Mouse (Mus musculus): ENCODE results near the gene Mat2a.
"Not testable (repeated sequence)": the region's sequence is repeated elsewhere in the genome, so short reads cannot be mapped to it uniquely, and the experiment has no call there.

Mat2a gene

DNA sequence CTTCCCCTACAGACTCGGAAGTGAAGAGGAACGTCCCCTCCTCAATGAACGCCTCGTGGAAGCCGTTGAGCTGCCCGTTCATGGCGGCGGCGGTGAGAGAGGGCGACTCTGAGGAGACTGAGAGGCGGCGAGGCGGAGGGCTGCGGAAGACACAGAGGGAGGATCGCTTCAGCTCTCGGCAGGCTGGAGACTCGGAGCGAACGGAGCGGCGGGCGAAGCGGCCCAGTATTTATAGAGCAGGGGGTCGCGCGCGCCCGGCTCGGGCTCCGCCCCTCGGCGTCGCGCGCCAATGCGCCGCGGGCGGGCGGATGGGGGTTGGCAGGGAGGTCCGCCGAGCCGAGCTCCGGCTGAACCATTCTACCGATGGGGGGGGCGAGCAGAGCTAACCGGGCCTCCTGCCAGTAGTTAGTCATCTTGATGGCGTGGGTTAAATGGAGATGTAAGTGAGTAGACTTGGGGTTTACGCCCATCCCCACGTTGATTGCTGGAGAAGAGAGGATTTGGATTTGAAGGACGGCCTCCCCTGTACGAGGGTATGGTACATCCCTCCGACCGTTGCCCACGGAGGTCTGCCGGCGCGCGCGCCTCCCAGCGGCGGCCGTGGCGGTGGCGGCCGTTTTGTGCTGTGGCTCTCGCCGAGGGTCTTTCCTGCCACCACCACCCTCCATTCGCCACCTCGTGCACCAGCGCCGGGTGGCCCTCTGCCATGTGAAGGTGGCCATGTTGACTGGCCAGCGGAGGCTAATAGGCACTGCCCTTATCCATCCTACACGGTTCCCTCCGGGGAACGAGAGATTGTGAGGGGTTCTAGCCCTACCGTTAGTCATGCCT is at the start of gene Mat2a:
TSS of gene Mat2a (minus strand) at position 204 of the 831 bp plus-strand sequence.
- DNase-seq (ENCODE audit: low spot score): peak; percentile 95

DNA sequence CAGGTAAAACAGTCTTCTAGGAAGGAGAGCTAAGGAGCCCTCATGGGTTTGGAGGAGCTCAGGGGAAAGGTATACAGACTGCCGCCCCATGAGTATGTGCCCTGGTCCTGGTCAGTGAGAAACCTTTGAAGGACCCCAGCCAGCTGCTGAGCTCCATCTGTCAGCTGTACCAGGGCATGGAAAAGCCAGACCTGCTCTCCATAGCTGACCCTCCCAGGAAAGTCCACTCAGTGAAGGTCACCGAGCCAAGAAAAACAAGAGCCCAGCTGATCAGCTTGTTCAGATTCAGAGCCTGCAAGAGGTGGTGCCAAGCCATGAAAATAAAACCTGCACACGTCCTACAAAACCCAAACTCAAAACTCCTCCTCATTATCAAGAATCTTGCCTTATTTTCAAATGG is 49.5 kb upstream of the Mat2a start:
- DNase-seq (ENCODE audit: low spot score): no peak

DNA sequence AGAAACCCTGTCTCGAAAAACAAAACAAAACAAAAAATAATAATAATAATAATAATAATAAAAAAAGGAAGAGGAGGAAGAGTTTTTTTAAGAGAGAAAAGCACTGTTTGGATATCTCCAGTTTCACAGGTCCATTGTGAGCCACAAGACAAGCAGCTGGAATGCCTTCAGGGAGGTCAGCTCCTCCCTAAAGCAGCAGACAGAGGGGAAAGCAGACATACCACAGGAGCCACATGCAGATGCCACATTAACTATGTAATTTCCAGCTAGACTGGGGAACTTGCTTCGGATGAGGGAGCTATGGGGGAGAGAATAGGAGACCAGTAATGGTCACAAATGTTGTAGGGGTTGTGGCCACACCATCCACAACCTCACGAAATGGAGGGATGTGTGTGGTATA is 47.9 kb upstream of the Mat2a start:
- no peak for DNase-seq (ENCODE audit: low spot score)

DNA sequence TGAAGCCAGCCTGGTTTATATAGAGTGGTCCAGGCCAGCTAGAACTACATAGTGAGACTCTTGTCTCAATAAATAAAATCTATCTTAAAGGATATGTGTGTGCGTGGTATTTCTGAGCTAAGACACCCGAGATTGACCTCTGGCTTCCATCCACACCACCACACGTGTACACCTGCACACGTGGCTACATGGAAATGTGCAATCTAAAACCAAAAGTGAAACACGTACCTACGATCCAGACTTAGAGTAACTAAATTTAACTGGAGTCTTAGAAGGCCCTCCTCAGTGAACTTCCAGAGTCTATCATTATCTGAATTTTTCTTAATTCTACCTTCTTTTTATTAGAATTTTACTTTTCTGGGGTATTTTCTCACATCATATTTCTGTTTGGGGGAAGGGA is 46.9 kb upstream of the Mat2a start:
- no peak for DNase-seq (ENCODE audit: low spot score)

DNA sequence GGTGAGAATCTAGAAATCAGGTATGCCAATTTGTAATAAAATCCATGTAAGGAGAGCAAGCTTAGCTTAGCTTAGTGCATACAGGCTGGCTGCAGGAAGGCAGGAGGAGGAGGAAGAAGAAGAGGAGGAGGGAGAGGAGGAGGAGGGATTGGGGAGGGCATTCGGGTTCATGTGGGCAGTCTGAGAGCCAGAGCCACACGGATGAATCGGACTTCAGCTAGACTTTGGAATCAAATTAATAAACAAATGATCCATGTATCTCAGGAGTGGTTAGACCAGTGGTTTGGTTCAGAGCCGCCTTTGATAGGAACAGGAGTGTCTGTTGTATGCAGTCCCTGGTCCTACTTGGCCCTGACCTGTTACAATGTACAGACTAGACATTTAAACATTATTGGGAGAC is 45.5 kb upstream of the Mat2a start:
- DNase-seq (ENCODE audit: low spot score): no peak

DNA sequence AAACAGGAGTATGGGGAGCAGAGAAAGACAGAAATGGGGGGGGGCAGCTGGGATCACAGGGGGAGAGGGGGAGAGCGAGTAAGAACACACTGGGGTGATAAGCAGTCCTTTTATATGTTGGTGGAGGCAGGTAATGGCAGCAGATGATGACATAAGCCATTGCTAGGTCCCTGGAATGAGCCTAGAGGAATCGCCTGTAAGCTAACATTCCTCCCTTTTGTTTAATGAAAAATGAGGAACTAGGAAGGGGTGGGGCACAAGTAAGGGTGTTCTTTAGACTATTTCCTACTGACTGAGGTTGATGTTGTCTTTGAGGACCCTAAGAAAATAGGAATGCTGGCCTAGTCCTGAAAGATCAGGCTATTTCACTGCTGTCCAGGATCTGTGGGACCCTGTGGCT is 42.8 kb upstream of the Mat2a start:
- no peak for DNase-seq (ENCODE audit: low spot score)

DNA sequence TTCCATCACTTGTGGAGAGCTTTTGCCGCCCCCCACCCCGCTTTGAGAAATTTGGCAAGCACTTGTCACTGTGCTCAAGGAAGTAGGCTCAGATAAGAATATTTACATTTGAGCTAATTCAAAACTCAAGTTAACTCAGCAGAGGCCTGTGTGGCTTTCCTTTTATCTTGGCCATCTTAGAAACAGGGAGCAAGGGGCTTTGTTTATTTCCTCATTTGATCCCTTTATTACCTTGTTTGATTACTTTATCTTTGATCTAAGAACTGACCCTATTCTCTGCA is 41.0 kb upstream of the Mat2a start:
- no peak for DNase-seq (ENCODE audit: low spot score)

DNA sequence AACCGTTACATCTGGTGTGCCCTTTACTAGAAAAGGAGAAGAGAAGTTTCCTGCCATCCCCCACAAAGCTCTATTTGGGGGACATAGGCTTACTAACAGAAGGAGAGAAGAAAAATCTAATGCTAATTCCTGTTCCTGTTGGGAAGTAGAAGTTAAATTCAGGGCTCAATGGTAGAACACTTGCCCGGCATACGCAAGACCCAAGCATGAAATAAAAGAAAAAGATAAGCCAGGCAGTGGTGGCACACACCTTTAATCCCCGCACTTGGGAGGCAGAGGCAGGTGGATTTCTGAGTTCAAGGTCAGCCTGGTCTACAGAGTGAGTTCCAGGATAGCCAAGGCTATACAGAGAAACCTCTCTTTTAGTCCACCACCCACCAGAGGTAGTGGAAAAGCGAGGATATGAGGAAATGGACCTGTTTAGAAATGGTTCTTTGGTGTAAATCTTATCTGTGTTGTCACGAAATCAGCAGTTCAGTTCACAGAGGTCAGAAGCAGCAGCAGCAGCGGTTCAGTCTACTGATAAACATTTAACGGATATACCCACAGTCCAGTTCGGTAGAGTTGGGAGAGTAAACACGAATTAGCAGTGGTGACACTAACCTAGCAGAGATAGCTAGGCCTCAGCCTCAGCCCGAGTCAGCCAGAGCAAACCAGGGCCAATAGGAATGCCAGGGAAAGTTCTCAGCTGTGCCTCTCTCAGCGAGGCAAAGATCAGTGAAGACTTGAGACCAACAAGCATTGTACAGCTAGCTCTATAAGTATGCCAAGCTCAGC is 40.5 kb upstream of the Mat2a start:
- DNase-seq (ENCODE audit: low spot score): no peak

DNA sequence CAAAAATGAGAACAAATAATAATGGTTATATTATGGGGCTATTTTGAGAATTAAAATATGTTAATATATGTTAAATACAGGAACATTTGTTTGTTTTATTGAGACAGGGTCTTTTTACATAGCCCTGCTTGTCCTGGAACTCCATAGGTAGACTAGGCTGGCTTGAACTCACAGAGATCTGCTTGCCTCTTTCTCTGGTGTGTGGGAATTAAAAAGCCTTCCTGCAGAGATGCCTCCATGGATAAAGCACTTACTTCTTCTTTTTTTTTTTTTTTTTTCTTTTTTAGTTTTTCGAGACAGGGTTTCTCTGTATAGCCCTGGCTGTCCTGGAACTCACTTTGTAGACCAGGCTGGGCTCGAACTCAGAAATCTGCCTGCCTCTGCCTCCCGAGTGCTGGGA is 39.3 kb upstream of the Mat2a start:
- not testable (repeated sequence) for DNase-seq (ENCODE audit: low spot score)

DNA sequence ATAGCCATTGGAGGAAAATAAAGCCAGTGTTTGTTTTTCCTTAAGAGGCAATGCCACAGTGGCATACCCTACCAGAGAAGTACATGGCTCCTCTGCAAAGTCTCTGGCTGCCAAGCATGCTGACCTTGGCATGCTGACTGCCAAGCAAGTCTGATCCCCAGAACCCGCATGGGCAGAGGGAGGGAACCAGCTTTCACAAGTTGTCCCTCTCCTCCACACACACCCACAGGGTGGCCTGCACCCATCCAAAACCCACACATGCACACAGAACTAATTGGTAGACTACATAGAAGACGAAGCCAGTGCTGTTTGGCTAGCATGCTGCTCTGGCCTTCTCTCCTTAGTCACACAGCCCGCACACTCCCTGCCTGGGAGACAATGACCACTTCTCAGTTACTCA is 38.3 kb upstream of the Mat2a start:
- DNase-seq (ENCODE audit: low spot score): no peak

DNA sequence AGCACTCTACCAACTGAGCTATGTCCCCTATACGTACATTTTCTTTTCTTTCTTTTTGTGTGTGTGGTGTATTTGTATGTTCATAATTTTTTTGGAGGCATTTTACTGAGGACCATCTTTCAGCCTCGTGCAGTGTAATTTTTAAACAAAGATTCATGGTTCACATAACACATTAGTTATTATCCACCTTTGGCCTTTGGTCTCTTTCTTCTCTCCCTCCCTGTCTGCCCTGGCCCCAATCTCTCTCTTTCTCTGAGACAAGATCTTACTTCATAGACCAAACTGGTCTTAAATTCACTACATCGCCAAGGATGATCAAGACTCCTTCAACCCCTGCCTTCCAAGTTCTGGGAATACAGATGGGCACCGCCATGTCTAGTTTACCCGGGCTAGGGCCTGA is 37.5 kb upstream of the Mat2a start:
- DNase-seq (ENCODE audit: low spot score): no peak

DNA sequence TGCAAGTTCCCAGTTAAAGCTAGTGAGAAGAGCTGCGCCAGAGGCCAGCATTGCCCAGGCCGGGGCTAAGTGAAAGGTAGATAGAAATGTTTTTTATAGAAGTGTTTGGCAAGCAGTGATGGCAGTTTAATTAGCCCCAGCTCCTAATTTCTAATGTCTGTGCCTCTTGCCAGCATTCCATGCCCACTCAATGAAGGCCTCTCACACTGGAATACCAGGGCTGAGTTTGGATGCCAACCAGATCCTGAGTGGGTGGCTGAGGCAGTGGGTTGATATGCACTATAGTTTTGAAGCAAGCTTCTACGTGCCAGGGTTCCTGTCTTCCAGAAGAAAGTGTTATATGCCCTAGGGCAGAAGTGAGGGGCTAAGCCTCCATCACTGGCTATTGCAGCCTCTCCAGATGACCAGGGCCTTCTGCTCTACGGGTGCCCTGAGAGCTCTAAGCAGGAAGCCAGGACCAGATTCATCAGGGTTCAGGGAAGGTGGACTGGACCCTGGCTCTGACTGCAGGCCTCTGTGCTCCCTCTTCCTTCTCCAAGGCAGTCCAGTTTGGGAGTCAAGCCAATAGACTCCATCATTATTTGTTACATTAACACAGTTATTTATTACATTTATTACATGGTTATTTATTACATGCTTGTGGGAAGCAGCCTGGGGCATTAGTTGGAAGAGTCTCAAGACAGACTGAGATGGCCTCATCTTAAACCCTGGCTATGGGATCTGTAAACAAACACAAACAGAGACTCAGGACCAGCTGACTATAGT is 36.0 kb upstream of the Mat2a start:
- no peak for DNase-seq (ENCODE audit: low spot score)

DNA sequence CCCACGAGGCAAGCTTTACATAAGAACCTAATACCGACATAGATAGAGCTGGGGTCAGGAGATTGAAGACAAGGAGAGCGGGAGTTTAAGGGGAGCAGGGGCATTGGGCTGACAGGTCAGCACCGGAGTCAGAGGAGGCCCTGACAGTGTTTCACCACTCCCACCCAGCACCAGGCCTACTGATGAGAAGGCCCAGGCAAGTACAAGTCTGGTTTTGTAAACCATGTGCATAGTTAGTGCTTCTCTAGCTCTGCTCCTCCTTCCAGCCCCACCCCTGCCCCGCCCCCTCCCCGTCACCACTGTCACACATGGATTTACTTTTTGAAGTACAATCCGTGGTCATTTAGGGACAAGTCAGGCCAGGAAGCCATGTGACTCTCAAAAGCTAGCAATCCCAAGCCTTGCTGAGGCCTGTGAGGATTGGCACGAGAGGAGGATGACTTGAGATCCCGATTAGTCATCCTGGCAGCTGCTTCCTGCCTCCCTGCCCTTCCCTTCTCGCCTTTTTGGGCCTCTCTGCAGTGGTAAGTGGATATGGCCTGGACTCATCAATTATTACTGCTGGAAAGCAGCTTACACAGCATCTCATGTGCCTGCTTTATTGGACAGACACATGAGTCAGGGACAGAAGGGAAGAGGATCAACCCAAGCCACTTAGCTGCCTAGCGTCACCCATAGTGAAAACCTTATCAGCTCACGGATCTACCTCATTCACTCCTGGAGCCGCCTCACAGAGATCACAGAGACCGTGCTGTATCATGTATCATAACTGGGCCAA is 34.1 kb upstream of the Mat2a start:
- peak; percentile 44 for DNase-seq (ENCODE audit: low spot score)

DNA sequence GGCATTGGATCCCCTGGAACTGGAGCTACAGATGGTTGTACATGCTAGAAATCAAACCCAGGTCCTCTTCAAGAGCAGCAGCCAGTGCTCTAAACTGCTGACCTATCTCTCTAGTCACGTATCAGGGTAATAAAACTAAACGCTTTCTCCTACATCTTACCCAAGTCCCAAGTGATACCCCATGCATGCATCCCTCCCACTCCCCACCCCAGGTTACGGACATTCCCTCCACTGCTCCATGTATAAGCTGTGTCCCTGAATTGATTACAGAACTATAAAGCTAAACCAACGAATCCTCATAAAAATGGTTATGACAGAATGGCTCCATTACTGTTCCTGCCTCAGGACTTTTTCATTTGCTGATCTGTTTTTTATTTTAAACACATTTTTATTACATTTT is 26.8 kb upstream of the Mat2a start:
- DNase-seq (ENCODE audit: low spot score): no peak

DNA sequence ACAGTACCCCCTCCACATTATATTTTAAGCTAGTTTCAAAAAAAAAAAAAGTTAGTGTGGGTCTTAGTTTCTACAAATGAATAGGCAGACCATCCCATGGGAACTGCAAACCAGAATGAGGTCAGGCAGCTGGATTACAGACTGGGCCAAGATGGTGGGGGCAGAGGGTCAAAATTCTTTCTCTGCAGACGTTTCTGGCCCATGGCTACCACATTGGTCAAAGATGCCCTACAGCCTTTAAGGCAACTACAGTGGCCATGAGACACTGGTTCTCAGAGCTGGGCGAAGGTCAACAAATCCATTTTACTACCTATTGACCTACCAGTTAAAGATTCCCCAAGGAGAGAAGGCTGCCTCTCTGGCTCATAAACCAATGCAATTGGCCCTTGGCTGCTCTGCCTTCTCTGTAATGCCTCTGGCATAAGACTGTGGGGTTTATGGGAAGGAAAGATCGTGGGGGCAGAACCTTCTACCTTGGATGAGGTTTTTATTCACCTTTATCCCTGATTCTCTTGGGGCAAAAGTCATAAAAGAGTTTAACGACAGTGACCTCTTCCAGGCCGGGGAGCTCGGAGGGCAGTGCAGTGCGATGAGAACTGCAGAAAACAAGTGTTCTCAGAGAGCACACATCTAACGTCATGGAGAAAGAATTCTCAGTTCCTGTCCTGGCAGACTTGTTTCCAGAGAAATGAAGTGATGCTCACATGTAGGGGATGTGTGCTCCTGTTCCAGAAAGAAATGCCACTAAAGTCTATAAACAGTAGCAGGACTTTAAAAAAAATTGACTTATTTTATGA is 26.2 kb upstream of the Mat2a start:
- no peak for DNase-seq (ENCODE audit: low spot score)

DNA sequence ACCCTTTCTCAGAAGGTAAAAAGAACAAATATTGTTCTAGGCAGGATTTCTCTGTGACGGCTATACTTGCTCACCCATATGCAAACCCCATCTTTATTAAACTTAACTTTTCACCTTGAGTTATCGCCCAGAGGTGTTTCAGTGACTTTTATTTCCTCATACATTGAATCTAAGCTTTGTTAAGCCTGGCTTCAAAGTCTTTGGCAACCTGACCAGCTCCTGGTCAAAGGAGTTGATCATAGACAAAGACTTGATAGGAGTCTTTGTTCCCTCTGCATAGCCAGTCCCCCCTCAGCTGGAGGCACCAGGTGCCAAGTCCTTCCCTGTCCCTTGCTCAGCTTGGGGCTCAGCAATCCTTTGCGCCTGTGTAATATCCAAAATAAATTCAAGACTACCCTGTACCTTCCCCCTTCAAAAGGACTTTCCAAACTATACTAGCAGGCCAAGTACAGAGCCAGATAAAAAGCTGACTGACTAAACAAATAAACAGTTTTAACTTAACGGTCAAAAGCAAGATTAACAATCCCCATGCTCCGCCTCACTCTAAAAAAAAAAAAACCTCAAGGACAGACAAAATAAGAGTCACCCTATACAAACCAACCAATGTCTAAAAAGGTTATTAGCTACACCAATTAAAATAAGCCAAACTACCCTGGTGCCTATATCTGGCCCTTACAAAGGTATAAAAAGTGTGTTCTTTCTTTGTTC is 23.3 kb upstream of the Mat2a start:
- DNase-seq (ENCODE audit: low spot score): not testable (repeated sequence)

DNA sequence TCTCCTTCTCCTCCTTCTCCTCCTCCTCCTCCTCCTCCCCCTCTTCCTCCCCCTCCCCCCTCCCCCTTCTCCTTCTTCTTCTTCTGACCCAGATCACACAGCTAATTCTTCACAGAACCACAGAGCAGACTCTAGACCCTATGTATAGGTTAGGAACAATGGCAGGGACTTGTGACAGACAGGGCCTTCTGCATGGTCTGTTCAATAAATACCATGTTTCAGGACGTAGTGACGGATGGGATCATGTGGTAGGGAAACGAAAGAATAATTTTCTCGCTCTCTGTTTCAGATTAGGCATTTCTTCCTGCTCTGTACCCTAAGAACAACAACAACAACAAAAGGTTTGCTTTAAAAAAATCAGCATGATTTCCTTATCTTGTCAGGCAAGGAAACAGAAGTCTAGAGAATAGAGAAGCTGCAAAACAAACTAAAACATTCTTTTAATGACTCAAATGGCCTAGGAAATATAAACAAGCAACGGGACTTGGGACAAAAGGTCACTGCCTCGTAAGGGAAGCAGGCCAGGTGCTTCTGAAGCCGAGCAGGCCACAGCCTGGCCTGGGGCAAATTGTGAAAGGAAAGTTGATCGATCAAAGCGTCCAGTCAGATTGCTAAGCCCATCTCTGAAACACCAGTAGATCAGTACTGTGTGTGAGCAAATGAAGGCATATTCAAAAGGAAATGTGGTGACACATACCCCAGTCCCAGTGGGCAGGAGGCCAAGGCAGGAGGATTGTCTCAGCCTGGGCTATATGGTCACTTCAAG is 20.9 kb upstream of the Mat2a start:
- no peak for DNase-seq (ENCODE audit: low spot score)

DNA sequence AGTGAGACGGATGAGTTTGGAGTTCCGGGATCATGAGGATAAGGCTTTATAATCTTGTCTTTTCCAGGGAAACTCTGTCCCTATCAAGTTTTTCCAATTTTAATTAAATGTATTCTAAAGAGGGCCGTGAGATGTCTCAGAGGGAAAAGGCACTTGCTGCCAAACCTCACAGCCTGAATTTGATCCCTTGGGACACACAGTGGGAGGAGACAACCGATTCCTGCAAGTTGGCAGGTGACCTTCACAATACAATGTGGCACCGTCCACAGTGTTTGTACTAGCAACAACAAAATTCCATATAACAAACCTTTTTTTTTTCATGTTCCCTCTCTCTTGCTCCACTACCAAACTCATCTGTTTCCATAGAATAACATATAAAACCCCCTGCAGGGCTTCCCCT is 19.6 kb upstream of the Mat2a start:
- no peak for DNase-seq (ENCODE audit: low spot score)

DNA sequence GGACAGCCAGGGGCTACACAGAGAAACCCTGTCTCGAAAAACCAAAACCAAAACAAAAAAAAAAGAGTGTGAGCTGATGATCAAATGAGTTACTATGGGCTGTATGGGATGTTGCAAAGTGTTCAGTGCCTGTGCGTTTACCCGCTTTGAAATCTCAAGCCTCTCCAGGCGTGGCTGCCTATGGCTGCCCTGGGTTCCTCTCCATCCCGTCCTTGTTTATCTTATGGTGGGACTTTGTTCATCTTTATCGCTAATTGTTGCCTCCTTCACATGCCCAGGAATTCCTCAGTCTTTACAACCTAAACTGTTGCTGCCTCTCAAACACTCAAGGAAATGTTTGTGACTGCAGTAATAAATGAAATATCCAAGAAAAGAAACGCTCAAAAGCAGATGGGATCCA is 19.1 kb upstream of the Mat2a start:
- no peak for DNase-seq (ENCODE audit: low spot score)

DNA sequence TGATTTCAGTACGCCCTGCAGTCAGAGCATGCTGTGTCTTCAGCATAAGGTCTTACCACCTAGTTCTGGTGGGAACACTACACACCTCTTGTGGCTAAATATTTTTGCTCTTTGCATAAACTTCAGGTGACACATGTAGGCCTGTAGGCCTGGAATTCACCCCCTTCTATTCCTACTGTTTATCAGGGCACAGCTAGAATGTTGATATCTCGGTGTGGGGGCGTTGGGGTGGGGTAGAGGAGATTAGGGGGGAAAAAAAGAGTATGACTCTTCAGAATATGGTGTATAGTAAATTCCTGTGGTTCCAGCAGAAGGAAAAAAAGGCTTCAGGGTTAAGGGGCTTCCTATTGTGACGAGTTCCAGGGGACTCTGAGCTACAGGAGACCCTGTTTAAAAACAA is 17.2 kb upstream of the Mat2a start:
- DNase-seq (ENCODE audit: low spot score): no peak
